Mouse (Mus musculus) lung, adult 2 months (tissue): ENCODE results near the gene Slmap.

Experiments used
- CTCF ChIP-seq: fragments of 200-500 bp; IDR thresholded peaks from 2 replicates; pipeline ENCODE4 v1.5.1; 2011; ENCODE audit warnings: mild to moderate bottlenecking, low read length, control low read depth; ENCODE audit not compliant: insufficient read depth
- POLR2A ChIP-seq: fragments of 200-500 bp; IDR thresholded peaks from 2 replicates; pipeline ENCODE4 v1.6.1; 2011; ENCODE audit warnings: low read depth, mild to moderate bottlenecking, control low read depth, low read length, borderline replicate concordance; ENCODE audit errors: extremely low read depth

- TF ChIP-seq CTCF (no peak), POLR2A (no peak)
Measured at GRCm38 (mm10) chr14:26476391-26476790, 58.3 kb downstream of the Slmap start.
